Mouse (Mus musculus) adipocyte (in vitro differentiated cells): Measurements from ENCODE around the gene Upb1.
"Not testable (repeated sequence)": the region's sequence is repeated elsewhere in the genome, so short reads cannot be mapped to it uniquely, and the experiment has no call there.

Experiments
- DNase-seq: peaks from one replicate; pipeline ENCODE4 v3.0.0-alpha.2; 2016; ENCODE audit warnings: low spot score

Upb1 gene

DNA sequence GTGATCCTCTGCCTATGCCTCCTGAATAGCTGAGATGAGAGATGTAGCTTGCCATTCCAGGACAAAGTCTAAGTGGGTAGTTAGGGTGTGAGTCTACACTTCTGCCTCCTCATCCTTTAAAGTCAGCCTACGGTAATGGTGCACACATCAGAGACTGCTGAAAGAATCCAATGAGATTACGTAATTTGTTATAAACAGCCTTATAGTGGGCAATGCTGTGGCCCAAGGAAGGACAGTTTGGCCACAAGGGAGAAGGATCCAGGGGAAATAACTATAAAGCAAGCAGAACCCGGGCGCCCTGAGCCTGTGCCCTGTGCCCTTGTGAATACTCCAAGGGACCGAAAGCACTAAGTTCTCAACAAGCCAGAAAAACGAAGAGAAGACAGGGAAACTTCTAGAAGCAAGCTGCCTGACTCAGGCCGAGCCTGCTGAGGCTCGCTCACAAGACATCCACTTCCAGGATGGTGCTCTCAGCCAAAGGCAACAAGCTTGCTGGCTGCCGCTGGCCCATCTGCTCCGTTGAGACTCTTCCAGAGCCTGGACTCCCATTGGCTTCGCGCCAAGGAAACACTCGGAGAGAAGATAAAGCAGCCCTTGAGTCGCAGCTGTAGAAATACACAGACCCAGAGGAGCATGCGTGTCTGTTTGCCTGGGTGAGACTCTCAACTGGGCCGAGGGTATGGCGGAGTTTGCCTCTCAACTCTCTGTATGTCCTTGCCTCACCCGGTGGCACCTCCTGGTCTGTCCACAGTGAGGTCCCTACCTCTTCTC lies 55.3 kb downstream of the Upb1 start:
- DNase-seq = peak; percentile 82

DNA sequence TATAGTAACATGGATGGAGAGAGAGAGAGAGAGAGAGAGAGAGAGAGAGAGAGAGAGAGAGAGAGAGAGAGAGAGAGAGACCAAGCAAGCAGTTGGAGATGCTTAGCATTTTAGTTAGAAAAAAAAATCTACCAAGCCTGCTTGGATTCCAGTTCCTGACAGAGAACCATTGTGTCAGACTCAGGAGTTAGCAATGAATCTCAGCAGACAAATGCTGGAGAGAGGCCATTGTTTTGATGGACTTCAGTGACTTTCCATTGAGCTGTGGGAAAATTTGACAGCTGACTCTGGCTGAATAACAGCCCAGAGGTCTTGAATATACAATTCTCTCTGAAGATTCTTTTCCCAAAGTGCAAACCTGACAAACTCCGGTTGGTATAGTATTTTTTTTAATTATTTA lies 56.9 kb downstream of the Upb1 start:
- peak; percentile 92 for DNase-seq

DNA sequence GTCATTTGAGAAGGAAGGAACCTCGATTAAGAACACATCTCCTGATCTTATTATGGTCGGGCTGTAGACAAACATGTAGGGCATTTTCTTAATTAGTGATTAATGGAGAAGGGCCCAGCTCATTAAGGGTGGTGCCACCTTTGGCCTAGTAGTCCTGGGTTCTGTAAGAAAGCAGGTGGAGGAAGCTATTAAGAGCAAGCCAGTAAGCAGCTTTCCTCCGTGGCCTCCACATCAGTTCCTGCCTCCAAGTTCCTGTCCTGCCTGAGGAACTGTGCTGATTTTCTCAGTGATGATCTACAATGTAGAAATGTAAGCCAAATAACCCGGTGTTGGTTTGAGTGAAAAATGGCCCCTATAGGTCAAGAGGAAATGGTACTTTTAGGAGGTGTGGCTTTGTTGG lies 57.4 kb downstream of the Upb1 start:
- no peak for DNase-seq

DNA sequence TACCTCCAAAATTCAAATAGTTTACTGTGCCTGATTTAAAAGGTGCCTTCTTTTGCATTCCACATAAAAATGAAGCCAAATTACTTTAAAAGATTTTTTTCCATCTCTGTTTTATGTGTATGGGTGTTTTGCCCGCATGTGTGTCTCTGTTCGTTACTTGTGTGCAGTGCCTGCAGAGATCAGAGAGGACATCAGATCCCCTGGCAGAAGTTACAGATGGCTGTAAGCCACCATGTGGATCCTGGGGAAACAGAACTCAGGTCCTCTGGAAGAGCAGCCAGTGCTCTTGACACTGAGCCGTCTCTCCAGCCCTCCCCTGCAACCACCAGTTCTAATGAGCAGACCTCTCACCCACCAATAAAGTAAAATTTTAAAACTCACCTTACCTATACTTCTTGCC lies 61.8 kb downstream of the Upb1 start:
- no peak for DNase-seq

DNA sequence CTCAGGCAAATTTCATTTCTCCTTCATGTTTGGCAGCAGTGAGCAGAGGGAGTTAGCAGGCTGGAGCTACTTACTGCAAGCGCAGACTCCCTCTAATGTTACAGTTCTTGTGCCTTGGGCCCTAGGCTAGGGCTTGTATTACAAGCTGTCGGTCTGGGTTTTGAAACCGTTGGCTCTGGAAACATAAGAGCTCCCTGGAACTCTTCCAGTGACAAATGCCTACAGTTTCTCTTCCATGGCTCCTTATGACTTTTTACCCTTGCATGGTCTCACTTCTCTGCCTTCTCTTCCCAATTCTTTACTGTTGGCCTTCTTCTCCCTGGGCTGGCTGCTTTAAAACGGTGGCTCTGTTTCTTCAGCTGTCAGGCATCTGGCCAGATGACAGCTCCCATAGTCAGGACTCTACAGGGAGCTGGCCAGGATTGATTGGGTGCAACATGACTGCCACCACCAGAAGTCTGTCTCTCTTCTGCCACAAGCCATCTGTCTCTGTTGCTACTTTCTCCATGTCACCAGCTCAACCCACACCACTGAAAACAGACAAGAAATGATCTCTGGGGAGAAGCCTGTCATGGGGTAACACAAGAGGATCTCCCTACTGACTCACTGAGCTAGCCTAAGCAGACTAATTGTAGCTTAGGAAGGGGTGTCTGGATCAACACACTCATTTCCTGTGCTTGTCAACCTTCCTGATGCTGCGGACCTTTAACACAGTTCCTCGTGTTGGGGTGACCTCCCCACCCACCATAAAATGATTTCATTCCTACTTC lies 65.1 kb downstream of the Upb1 start:
- DNase-seq = peak; percentile 95

DNA sequence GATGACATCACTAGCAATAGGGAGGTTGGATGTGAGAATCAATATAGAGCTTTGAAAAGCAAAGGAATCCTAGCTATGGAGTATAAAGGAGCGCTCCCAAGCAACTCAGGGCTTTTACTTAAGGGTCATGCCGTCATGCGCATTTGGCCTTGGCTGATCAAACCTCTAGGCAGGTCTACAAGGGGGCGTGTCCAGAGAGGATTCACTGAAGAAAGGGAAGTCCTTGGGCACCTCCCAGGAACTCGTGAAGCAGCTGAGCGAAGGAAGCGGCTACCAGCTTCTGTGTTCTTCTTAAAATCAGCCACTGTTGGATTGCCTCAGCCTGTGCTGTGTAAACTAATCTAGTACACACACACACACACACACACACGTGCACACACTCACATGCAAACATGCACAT lies 72.5 kb downstream of the Upb1 start:
- no peak for DNase-seq

DNA sequence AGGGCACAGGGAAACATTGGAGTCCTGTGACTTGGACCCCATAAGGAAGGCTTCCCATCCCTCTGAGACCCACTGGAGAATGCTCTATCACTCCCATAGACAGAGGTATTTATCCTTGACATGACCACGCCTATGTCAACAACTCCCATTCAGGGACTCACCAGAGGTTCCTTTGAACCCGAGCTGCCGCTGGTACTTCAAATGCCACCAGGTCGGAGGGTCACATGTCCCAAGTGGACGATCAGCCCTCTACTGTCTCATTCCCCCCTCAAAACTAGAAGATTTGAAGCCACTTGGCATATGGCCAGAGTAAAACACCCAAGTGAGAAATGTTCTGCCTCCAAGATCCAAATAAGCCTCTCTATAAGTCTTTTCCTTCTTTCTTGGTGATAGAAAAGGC lies 73.7 kb downstream of the Upb1 start:
- DNase-seq = no peak

DNA sequence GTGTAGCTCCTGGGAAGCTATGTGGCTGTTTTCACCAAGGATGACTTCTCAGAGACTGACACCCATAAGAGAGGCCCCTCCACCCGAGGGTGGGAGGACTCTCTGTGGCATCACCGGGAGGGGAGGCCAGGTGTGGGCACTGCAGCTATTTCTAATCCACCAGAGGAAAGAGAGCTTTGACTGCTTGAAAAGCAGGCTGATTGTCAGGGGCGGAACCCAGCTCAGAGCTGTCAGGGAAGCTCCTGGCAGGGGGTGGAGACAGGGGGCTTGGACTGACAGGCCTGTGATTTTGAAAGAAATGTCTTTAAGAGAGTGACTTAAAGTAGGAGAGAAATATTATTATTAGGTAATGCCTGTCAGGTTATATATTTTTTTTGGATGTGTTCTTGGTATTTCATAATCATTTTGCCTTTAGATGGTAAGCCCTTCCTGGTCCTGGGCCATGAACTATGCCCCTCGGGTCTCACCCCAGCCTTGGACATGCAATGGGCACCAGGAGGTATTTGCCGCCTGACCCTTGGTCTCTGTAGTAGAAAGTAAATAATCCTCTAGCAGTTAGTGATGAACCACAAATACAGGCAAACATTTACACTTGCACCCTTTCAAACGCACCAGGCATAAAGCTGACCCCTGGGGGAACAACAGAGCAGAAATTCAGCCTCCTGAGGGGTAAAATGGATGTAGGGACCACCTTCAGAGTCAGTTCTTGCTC lies 74.4 kb downstream of the Upb1 start:
- DNase-seq = not testable (repeated sequence)

DNA sequence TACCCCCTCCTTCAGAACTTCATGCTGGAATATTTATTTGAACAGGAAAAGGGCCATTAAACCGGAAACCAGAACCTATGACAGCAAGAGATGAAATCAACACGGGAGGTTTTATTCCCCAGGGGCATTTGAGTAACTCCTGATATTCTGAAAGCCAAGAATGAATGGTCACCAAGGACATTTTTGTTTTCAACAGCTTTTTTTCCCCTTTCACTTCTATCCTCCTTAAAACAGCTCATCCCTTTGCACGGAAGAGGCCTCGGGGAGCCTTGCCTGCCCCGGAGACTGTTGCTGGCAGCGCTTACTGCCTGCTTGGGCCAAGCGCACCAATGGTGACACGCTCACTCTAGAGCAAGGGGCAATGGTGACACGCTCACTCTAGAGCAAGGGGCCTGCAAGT lies 76.1 kb downstream of the Upb1 start:
- DNase-seq = peak; percentile 90

DNA sequence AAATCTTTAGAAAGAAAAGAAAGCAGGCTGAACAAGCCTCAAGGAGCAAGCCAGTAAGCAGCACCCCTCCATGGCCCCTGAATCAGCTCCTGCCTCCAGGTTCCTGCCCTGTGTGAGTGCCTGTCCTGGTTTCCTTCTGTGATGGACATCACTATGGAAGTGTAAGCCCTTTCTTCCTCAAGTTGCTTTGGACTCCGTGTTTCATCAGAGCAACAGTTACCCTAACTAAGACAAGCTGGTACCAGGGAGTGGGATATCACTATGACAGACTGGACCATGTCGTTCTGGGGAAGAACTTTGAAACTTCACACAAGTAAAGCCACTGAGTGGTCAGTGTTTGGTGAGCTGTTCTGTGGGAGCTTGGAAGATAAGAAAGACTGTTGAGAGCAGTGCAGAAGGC lies 79.0 kb downstream of the Upb1 start:
- DNase-seq = no peak

DNA sequence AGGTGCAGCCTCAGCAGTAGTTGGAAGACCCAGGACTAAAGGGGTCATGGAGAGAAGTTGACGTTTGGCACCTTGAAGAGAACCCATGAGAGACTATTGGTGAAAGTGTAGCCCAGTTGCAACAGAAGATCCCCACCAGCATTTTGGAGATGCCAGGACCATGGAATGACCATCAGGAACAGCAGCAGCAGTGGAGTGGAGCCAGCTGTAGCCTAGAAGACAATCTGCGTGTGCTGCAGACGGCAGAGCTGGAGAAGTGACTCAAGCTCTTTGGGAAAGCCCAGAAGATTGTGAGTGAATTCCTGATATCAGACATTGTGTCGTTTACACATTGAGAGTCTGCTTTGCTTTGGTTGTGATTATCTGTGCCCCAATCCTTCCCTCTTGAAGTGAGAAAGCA lies 80.8 kb downstream of the Upb1 start:
- DNase-seq = no peak

DNA sequence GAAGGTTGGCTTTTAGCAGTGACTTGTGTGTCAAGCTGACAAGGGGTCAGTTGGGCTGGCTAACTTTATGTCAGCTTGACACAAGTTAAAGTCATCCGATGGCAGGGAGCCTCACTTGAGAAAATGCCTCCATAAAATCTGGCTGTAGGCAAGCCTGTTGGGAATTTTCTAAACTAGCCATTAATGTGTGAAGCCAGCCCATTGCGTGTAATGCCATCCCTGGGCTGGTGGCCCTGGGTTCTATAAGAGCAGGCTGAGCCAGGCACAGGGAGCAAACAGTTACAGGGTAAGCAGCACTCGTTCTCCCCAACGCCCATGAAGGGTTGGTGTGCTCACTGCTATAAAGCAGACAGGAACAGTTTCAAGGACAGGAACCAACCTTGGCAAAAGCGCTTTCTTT lies 81.4 kb downstream of the Upb1 start:
- DNase-seq = no peak

DNA sequence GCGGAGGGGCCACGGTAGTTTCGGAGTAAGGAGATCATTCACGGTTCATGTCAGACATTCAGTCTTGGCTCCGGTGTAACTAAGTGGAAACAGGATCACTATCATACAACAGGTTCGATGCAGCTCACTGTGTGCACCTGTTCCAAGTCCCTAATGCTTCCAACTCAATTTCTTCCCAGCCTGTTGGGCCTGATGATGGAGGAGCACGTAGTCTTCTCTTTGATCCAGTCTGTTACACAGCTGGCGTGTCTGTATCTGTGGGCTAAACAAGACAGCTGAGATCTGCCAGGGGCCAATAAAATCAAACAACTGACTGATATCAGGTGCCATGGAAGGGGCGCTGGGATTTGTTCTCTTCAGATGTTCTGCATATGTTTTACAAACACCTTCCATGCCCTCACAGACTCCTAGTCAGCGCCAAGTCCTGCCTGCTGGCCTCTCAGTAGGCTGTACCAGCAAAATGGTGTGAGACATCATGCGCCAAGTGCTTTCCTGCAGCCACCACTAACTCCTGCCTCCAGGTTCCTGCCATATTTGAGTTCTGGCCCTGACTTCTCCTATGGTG lies 82.1 kb downstream of the Upb1 start:
- no peak for DNase-seq

DNA sequence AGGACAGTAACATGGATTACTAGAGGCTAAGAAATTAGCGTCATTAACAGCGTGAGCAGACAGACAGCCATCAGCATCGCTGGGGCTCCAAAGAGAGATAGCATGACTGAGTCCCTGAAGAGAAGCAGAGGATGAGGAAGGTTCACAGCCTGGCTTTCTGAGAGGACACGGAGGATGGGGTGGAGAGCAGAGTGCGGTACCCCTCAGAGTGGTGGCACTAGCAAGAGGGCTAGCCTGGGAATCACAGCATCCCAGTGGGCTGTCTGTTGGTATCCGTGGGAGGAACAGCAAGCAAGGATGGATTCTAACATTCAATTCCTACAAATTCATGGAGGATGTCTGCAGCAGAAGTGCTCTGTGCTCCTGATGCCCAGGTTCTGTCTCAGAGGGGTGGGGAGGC lies 83.2 kb downstream of the Upb1 start:
- no peak for DNase-seq

DNA sequence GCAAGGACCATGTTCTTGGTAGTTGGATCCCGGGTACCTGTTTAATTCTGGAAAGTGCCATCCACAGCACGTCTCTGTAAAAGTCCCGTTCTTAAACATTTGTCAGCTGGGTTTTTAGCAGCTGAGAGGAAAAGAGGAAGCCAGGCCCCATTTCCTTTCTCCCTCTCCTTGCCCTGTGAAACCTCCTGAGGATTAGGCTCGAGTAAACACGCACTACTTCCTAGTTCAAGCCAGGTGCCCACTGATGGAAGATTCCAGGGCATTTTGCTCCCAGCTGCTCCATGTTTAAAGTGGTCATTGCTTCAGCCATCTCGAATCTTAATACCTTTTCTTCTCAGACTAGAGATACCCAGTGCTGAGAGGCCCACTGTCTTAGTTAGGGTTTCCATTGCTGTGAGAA lies 83.9 kb downstream of the Upb1 start:
- no peak for DNase-seq

DNA sequence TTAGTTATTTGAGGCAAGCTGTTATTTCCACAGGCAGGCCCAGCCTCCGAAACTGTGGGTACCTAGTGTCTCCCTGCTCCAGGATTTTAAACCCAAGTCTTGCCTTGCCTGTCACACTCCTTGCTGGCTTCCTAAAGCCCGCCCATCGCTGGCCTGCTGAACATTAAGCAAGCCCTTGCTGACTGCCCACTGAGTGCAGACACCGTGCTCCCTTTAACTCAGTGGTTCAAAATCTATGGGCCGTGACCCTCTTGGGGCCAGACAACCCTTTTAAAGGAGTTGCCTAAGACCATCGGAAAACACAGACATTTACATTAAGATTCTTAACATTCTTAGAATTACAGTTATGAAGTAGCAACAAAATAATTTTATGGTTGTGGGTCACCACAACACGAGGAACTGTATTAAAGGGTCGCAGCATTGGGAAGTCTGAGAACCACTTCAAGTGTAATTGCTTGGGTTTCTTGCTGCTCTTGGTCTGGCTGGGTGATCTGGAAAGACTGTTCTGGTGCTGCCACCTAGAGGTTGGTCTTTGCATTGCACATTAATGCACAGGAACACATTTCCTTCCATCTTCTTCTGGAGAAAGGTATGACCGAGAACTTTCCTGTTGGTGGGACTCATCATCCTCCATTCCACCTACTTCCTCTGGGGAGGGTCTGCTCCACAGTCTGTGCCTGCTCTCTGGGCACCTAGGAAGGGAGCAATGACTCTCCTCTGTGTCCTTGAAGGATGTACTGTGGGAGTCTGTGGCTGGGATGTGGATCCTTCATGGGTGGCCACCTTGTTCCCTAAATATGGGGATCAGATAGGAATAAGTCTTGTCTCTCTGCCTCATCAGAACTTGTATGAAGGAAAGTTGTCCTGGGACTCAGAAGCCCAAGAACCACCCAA lies 85.4 kb downstream of the Upb1 start:
- DNase-seq = peak; percentile 88

DNA sequence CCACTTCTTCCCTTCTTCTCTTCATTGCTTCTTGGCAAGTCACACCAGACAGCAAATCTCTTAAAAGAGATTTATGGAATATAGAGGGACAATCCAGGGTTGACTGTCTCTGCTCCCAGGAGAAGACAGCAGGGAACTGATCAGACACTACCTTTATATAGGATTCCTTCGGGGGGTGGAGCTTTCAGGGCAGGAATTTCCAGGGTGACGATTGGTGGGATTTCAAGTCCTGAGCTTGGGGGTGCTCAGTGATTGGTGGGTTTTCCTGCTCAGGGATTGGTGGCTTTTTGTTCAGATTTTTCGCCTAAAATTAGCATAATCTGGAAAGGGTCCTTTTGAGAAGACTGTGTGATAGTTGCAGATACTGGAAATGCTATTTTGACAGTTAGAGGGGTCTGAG lies 86.2 kb downstream of the Upb1 start:
- peak; percentile 63 for DNase-seq

DNA sequence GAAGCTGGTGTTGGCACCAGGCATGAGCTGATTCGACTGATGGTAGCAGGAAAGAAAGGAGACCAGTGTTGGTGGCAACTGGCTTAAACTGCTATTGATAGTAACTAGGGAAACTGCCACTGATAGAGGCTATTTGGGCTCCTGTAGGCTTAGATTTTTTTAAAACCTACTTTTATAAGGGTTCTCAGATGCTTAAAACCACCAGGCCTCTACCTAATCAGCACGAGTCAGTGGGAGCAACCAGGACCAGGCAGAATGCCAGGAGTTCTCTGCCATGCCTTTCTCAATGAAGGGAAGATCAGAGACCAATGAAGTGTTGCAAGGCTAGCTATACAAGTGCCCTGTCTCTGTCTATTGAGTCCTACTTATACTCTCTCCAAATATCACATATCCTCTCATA lies 88.6 kb downstream of the Upb1 start:
- peak; percentile 62 for DNase-seq

DNA sequence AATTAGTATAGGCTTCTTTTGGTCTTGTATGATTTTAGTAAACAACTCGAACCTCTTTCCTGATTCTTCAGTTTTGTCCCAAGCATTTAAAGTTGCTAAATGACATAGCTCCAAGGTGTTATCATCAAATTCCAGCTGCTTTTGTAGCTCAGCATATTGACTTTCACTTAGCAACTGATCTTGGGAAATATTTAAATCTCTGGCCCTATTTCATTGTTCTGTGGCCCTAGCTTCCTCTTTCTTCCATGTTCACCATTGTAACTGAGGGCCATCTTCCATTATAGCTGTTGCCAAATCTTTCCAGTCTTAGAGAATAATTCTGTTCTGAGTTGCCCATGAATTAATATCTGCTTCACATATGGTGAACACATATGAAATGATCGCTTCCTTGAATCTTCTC lies 89.8 kb downstream of the Upb1 start:
- no peak for DNase-seq
